Mouse (Mus musculus): Measurements from ENCODE around the gene Npas2. TPM values are rescaled to one million over a fixed set of nuclear protein-coding genes. Genes with fewer than 3 reads are reported as not detected.

Gene Npas2
- total and polyA plus RNA-seq, 3 experiments: not detected

- no peak overlapping the region for H3K27ac ChIP-seq (ENCODE audit: control insufficient read depth, low read depth, low read length)
- no peaks in the 10 kb centered on the region for H3K4me1 ChIP-seq (ENCODE audit: control insufficient read depth in 1 of 2, insufficient read depth in 2 of 2, low read length in 2 of 2)
- TF ChIP-seq MYC (IDR thresholded peaks at IDR 0.05; ENCODE audit: low read depth, low read length) (no peak), CHD1 (IDR thresholded peaks at IDR 0.05; ENCODE audit: low read depth, low read length) (no peak), POLR2AphosphoS5 (IDR thresholded peaks at IDR 0.05; ENCODE audit: borderline replicate concordance, low read depth, low read length) (no peak), POLR2AphosphoS2 (IDR thresholded peaks at IDR 0.05; ENCODE audit: low read length) (no peak), NELFE (IDR thresholded peaks at IDR 0.05; ENCODE audit: low read depth, low read length) (no peak), SMC3 (IDR thresholded peaks at IDR 0.05; ENCODE audit: low read depth, low read length) (no peak), E2F4 (IDR thresholded peaks at IDR 0.05; ENCODE audit: borderline replicate concordance, low read depth, low read length) (no peak), UBTF (IDR thresholded peaks at IDR 0.05; ENCODE audit: borderline replicate concordance, insufficient read depth, low read depth, low read length) (no peak), KAT2A (conservative IDR thresholded peaks at IDR 0.05; ENCODE audit: low read depth, low read length) (no peak), MEF2A (IDR thresholded peaks at IDR 0.05; ENCODE audit: extremely low read depth, insufficient replicate concordance, low read depth, low read length, poor library complexity, severe bottlenecking) (no peak), RAD21 (IDR thresholded peaks at IDR 0.05; ENCODE audit: low read depth, low read length) (no peak), MAX (IDR thresholded peaks at IDR 0.05; ENCODE audit: low read length) (no peak), ZKSCAN1 (IDR thresholded peaks at IDR 0.05; ENCODE audit: low read depth, low read length) (no peak), EP300 (IDR thresholded peaks at IDR 0.05; ENCODE audit: low read depth in 1 of 2, low read length in 2 of 2) (no peak), MAFK (IDR thresholded peaks at IDR 0.05; ENCODE audit: borderline replicate concordance, low read depth, low read length) (no peak), ZC3H11A (IDR thresholded peaks at IDR 0.05; ENCODE audit: low read depth, low read length) (no peak), GABPA (IDR thresholded peaks at IDR 0.05; ENCODE audit: low read depth, low read length) (no peak)
- no peak overlapping the region for H3K9ac ChIP-seq (ENCODE audit: control insufficient read depth, low read depth, low read length, poor library complexity, severe bottlenecking)
- H3K4me3 ChIP-seq (ENCODE audit: control insufficient read depth in 1 of 2, insufficient read depth in 1 of 2, low read depth in 2 of 2, low read length in 2 of 2): no peak overlapping the region
- no peaks in the 10 kb centered on the region for H3K27me3 ChIP-seq (ENCODE audit: control insufficient read depth in 1 of 2, insufficient read depth in 2 of 2, low read length in 2 of 2)
- DNase-seq (ENCODE audit: low read depth, low spot score): no peak
- no peaks in the 10 kb centered on the region for H3K79me2 ChIP-seq (ENCODE audit: control insufficient read depth, insufficient read depth, low read length, poor library complexity)
- H3K36me3 ChIP-seq (ENCODE audit: control insufficient read depth in 1 of 2, insufficient read depth in 2 of 2, low read length in 2 of 2): no peaks in the 10 kb centered on the region
- H3K9me3 ChIP-seq (replicated peaks; ENCODE audit: insufficient read depth, low read length): no peaks in the 10 kb centered on the region
These were observed 2.6 kb downstream of the Npas2 start for GRCm38 (mm10) chr1:39196126-39196525.

- Histone ChIP-seq H3K4me1 (ENCODE audit: control insufficient read depth in 1 of 2, insufficient read depth in 2 of 2, low read length in 2 of 2) (no peaks in the 10 kb centered on the region), H3K4me3 (ENCODE audit: control insufficient read depth in 1 of 2, insufficient read depth in 1 of 2, low read depth in 2 of 2, low read length in 2 of 2) (no peak overlapping the region), H3K27me3 (ENCODE audit: control insufficient read depth in 1 of 2, insufficient read depth in 2 of 2, low read length in 2 of 2) (no peaks in the 10 kb centered on the region), H3K9me3 (replicated peaks; ENCODE audit: insufficient read depth, low read length) (no peaks in the 10 kb centered on the region), H3K79me2 (ENCODE audit: control insufficient read depth, insufficient read depth, low read length, poor library complexity) (no peaks in the 10 kb centered on the region), H3K36me3 (ENCODE audit: control insufficient read depth in 1 of 2, insufficient read depth in 2 of 2, low read length in 2 of 2) (no peaks in the 10 kb centered on the region), H3K27ac (ENCODE audit: control insufficient read depth, low read depth, low read length) (no peak overlapping the region), H3K9ac (ENCODE audit: control insufficient read depth, low read depth, low read length, poor library complexity, severe bottlenecking) (no peak overlapping the region)
- no peak for TF ChIP-seq TAL1 (IDR thresholded peaks at IDR 0.05; ENCODE audit: low read length)
- no peak for TF ChIP-seq GATA1 (IDR thresholded peaks at IDR 0.05; ENCODE audit: low read depth, low read length)
- no peak for TF ChIP-seq MYB (IDR thresholded peaks at IDR 0.05; ENCODE audit: low read depth, low read length)
- no peak for TF ChIP-seq CHD1 (IDR thresholded peaks at IDR 0.05; ENCODE audit: low read depth, low read length)
- TF ChIP-seq NRF1 (IDR thresholded peaks at IDR 0.05; ENCODE audit: insufficient read depth, low read depth, low read length, poor library complexity, severe bottlenecking): no peak
- no peak for TF ChIP-seq MAZ (IDR thresholded peaks at IDR 0.05; ENCODE audit: low read depth, low read length)
- no peak for TF ChIP-seq E2F4 (IDR thresholded peaks at IDR 0.05; ENCODE audit: borderline replicate concordance, low read depth, low read length)
- TF ChIP-seq MYC (IDR thresholded peaks at IDR 0.05; ENCODE audit: low read depth, low read length): no peak
- no peak for TF ChIP-seq ZNF384 (IDR thresholded peaks at IDR 0.05; ENCODE audit: low read depth, low read length)
- no peak for DNase-seq (ENCODE audit: low read depth, low spot score)
These were observed 3.3 kb downstream of the Npas2 start for GRCm38 (mm10) chr1:39196676-39197375.

Data from MEL (cell line).